Mouse (Mus musculus) embryo, embryonic 10 days (tissue): ENCODE data around the gene Gdf5.
"Not testable (repeated sequence)": the region's sequence is repeated elsewhere in the genome, so short reads cannot be mapped to it uniquely, and the experiment has no call there.

Experiments
- DNase-seq: peaks from one replicate; pipeline ENCODE4 v3.0.0-alpha.2; 2015; ENCODE audit warnings: low spot score

Gdf5 gene

GRCm38 (mm10) chr2:155940681-155941080 lies 4.5 kb downstream of the Gdf5 start, which contains the start of gene Gm15557:
Gm15557 (plus strand) TSS chr2:155940728.
- no peak for DNase-seq

DNA sequence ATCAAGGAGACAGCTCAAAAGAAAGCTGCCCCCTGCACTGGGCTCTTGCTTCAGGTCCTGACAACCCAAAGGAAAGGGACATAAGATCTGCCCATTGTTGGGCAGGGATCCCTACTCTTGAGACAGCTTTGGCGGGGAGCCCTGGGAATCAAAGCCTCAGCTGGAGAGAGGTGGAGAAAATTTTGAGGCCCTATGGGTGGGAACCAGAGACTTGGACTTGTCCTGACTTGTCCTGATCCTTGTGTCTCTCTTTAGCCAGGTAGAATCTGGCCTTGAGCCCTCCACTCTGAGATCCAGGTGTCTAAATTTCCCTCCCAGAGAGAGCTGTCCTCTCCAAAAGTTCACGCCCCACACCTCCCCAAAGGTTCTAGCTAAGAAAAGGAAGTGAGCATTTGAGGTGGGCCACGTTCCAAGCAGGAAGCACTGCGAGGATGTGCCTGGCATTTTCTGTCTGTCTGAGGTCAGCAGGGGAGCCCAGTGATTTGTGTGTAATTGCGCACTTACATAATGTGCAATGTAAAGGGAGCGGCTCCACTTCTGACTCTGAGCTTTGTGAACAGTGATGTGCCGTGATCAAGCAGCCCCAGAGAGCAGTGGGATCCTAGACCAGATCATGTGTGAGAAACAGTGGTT lies 5.2 kb downstream of the Gdf5 start:
- no peak for DNase-seq

- peak; percentile 96 for DNase-seq
Measured at GRCm38 (mm10) chr2:155929531-155930442, 15.4 kb downstream of the Gdf5 start, which contains the start of gene Uqcc1. Uqcc1 (minus strand) TSS chr2:155930310.

- no peak for DNase-seq
Measured at GRCm38 (mm10) chr2:155928711-155929345, 16.3 kb downstream of the Gdf5 start.

DNA sequence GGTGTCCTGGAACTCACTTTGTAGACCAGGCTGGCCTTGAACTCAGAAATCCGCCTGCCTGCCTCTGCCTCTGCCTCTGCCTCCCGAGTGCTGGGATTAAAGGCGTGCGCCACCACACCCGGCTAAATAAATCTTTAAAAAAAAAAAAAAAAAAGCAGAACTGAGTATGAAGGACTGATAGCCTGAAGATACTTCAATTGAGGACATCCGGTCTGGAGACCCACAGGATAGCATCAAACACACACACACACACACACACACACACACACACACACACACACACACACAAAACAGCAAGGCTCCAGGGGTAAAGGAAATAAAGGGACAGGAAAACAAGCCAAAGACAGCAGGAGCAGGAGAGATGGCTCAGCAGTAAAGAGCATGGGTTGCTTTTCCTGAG lies 20.0 kb downstream of the Gdf5 start:
- not testable (repeated sequence) for DNase-seq

DNA sequence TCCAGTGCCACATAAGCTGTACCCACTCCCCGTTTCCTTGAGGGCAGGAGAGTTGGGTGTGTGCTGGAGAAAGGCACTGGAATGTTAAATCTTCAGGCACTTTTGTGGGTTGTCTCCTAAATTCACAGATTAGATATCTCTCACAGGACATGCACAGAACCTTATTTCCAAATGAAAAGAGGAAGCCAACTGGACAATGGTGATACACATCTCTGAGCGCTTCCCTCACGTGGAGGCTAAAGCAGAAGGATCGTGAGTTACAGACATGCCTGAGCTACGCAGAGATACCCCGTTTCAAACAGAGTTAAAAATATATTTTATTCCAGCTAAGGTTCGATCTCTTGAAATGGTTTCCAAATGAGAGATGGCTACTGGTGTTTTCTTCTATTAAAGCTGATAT lies 22.0 kb downstream of the Gdf5 start:
- DNase-seq = no peak

DNA sequence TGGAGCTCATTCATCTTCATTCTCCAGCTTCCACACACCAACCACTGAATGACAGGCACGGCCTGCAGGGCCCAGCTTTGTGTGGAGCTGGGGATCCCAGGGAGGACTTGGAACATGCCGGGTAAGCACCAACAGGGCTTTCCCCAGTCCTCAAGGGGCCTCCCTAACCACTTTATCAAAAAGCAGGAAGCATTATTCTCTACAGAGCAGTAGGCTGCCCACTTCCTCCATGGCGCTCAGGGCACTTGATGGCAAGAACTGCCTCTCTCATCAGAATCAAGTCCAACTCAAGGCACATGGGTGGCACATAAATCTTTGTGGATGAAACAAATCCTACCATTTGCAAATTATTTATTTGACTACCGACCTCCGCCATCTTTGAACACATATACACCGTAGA lies 30.5 kb downstream of the Gdf5 start:
- no peak for DNase-seq

DNA sequence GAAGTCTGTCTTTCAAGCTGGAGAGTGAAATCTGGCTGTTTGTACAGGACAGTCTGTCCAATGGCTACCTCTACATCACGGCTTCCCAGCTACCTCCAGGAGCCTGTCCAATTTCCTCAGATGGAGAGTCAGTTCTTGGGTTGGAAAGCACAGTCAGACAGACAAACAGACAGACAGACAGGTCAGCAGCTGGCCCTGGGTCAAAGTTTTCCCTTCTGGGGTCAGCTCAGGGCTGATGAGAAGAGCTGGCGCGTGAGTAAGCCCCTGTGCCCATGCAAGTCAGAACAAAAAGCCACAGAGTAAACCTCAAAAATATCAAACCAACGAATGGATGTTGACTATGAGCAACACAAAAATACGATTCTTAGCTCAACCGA lies 41.5 kb downstream of the Gdf5 start:
- DNase-seq = no peak

- DNase-seq = no peak
Measured at GRCm38 (mm10) chr2:155902989-155903631, 42.1 kb downstream of the Gdf5 start.

- DNase-seq = no peak
Measured at GRCm38 (mm10) chr2:155895046-155895735, 50.0 kb downstream of the Gdf5 start.

DNA sequence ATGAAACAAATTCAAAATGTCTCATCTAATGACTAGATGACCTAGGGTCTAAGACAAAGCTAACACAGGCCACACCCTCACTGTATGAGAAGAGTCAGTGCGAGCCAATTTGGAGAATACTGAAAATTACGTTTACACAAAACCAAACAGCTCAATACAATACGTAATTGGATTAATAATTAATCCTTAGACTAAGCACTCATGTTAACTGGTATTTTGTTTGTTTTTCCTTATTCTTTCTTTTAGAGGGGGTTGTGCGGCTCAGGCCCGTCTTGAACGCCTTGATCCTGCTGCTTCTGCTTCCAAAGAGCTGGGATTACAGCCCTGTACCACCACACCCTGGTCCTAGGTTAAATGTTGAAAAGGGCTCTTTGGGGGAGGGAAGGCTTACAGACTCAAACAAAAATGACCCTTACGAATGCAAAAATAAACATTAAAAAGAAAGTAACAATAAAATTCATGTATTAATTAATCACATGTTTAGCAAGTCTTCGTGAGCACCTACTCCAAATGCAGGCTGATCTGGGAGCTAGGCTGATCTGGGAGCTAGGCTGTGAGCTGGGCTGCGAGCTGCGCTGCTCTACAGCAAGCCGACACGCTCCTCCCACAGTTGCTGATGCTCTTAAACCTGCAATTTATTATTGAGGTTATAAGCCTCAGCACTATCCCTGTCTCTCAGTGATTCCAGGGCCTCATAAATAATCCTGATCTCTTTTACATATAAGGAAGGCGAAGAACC lies 50.7 kb downstream of the Gdf5 start:
- no peak for DNase-seq
